Mouse (Mus musculus) bone marrow, adult 2 months (tissue): ENCODE measurements around the gene Taf6.

ENCODE experiments used
- CTCF ChIP-seq: fragments of 200-500 bp; IDR thresholded peaks from 2 replicates; pipeline ENCODE4 v1.5.1; 2011; ENCODE audit warnings: low read length, control low read depth; ENCODE audit not compliant: control insufficient read depth, insufficient read depth
- POLR2A ChIP-seq: fragments of 200-500 bp; IDR thresholded peaks from 2 replicates; pipeline ENCODE4 v1.6.1; 2011; ENCODE audit warnings: low read depth, mild to moderate bottlenecking, control low read depth, low read length, borderline replicate concordance; ENCODE audit not compliant: control insufficient read depth

- TF ChIP-seq POLR2A = peak; percentile 78
- TF ChIP-seq CTCF = no peak
These were observed 15.4 kb downstream of the Taf6 start, which contains the start of the genes Ap4m1 and Mcm7 for GRCm38 (mm10) chr5:138171695-138172491.
